Mouse (Mus musculus) CD4-positive helper T cell, adult 2 months (primary cell): ENCODE measurements around the gene Olfr322.
A peak's percentile ranks its signal among the peaks of the same experiment; 100 is the strongest.
"Not testable (repeated sequence)": the region's sequence is repeated elsewhere in the genome, so short reads cannot be mapped to it uniquely, and the experiment has no call there.

Source experiments
- DNase-seq: peaks from one replicate; pipeline ENCODE4 v3.0.0-alpha.2; 2012; ENCODE audit warnings: low read depth, missing footprints, low spot score

The Olfr322 gene

GRCm38 (mm10) chr11:58658596-58658995 lies at the start of gene Olfr322:
TSS of gene Olfr322 (plus strand) at chr11:58658782.
- DNase-seq: no peak

DNA sequence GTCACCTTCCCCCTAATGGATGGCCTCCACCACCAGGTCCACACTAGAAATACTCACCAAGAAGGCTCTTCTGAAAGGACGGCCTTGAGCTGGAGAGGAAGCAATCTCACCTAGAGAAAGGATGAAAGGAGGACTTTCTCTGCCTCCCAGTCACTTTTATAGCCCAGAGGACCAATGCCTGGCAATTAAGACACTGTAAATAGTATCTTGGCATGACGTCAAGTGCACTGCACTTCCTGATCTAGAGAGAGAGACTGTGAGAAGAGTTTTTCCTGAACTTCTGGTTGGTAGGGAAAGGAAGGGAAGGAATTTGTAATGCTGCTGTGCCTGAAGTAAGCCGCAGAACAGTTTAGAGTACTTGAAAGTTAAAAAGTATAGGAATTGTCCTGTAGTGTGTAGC lies 45.2 kb upstream of the Olfr322 start:
- DNase-seq: no peak

DNA sequence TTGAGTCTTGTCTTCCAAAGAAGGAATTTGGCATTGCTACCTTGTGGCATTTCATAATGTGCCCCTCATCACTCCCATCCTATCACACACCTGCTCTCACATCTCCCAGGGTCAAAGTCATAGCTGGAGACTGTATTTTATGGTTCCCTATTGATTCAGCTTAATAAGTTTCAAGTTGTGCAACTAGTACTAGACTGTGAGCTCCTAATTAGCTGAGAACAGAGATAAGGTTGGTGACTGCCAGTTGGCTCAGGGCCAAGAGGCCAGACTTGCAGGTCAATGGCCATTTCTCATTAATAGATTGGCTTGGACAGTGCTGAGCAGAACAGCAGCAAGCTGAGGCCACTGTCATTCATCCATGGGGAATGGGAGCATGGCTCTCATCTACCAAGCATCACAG lies 44.1 kb upstream of the Olfr322 start:
- no peak for DNase-seq

DNA sequence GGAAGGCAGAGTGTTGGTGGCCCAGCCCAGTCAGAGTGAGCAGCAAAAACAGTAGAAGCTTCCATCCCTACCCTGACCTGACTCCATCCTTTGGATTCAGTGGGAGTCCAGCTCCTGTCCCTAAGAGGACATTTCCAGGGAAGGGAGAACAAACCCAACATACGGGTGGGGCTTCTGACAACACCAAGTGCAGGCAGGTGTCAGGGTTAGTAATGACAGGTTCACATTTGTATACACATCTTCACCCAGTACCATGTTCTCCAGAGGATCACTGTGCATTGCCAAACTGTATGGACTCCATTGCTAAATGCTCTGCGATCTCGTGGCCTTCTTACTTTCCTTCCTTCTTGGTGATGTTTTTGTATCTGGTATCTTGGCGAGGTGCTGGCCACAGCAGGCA lies 42.6 kb upstream of the Olfr322 start, which contains the start of gene 2210407C18Rik:
2210407C18Rik (minus strand) TSS at position 101 of the 400 bp plus-strand sequence.
- DNase-seq: no peak

GRCm38 (mm10) chr11:58618369-58618768 lies 40.2 kb upstream of the Olfr322 start:
- DNase-seq: no peak

- DNase-seq: no peak
Observed at GRCm38 (mm10) chr11:58618793-58619192, 39.8 kb upstream of the Olfr322 start.

DNA sequence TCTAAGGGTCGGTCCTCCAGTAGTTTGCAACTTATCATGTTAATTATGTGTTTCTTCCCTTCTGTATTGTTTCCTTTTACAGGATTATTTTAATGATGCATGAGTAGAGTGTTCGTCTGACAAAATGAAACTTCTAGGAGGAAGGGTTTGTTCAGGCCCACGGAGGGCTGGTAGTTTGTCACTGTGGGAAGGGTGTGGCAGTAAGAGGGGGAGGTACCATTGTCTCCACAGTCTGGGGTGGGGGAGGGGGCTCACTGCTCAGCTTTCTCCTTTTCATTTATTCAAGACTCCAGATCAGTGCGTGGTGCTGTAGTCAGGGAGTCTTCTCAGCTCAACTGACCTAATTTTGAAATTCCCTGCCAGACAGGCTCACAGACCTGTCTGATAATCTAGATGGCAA lies 32.4 kb upstream of the Olfr322 start:
- no peak for DNase-seq

- DNase-seq: no peak
Observed at GRCm38 (mm10) chr11:58630401-58630800, 28.2 kb upstream of the Olfr322 start, which contains the start of gene Olfr323. TSS of gene Olfr323 (minus strand) at chr11:58630501.

DNA sequence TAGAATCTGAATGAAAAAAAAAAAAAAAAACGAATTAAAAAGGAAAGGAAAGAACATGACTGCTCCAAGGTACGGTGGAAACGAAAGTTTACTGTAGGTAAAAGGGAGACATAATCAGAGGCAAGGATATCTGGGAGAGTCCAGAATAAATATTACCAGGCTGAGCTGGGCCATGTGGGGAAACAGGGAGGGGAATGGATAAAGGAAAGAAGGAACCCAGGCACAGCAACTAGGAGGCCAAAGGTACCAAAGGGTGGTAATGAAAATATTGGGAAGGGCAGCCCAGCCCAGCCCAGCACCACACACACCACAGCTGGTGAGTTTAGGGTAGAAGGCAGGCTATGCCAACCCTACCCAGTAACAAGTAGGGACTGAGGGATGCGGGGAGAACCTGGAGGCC lies 23.7 kb upstream of the Olfr322 start:
- no peak for DNase-seq

DNA sequence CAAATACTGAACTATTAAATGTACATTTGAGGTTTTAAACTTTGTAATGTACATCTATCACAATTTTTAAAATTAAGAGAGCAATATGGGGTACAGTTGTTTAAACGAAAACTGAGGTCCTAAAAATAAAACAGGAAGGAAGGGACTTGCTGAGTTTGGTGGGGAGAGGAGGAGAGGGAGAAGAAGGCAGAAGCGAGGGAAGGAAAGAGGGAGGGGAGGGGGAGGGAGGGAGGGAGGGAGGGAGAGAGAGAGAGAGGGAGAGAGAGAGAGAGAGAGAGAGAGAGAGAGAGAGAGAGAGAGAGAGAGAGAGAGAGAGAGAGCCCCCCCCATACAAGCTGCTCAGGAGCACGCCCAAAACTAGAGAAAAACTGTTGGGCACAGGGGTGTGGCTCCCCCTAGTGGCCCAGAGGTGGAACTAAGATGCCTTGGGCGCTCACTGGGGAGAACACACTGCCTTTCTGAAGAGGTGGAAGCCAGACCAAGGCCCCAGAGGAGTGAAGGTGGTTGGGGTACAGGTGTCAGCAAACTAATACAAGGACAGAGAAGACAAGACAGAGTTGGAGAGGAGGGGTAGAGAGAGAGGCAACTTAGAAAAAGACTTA lies 22.1 kb upstream of the Olfr322 start:
- DNase-seq: peak; percentile 44

DNA sequence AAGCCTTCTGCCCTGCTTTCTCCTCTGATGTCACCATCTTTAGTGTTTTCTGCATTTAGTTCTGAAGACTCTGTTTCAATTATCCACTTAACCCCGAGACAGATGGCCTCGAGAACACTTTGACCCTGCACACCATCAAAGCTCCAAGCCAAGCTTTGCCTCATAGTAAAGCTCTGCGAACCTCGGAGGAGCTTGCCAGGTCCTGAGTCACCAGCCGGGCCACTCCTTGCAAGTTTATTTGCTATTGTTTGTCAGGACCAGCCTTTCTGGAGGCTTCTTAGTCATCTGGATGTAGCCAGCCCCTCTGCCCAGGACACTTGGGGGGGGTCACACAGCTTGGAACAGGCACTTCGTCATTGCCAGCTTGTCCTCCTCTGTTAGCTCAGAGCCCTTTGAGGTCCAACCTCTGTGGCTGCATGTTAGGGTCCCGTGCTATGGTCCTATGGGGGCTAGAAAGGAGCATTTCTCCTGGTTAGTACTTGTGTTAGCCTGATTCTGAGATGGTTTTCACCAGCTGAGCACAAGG lies 20.3 kb upstream of the Olfr322 start:
- no peak for DNase-seq

GRCm38 (mm10) chr11:58640272-58640867 lies 18.2 kb upstream of the Olfr322 start, which contains the start of gene Trim58:
TSS of gene Trim58 (plus strand) at chr11:58640465.
- DNase-seq: no peak

DNA sequence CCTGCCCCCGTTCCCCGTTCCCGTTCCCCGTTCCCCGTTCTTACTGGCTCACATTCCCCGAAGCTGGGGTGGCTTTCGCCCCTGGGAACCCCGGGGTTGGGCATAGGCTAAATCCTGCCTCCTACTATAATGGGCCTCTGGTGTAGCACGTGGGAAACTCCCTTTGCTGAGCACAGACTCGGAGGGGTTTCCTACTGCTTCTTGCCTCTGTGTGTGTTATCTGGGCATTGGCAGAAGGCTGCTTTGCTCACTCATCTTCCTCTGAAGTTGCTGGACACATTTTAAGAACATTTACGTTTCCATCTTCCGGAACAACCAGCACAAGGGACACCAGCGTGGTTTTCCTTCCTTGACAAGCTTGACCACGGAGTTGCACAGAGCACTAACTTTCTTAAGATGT lies 17.5 kb upstream of the Olfr322 start:
- DNase-seq: no peak

GRCm38 (mm10) chr11:58641638-58642358 lies 16.8 kb upstream of the Olfr322 start:
- no peak for DNase-seq

DNA sequence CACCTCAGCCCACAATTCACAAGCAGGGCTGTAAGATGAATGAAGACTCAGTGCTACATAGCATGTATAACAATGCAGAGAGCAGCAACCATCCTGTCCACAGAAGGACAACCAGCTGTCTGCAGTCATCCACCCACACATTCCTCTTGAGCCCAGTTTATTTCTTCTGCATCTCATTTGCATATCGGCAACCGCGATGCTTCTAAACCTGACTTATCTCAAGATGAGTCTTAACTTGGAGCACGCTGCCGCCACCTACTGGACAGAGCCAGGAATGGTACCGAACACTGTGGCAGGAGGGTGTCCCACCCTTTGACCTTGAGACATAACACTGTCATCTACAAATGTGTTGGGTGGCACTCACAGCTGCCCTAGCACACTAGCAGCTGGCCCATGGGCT lies 15.2 kb upstream of the Olfr322 start:
- peak; percentile 54 for DNase-seq

GRCm38 (mm10) chr11:58655151-58655550 lies 3.4 kb upstream of the Olfr322 start:
- no peak for DNase-seq

GRCm38 (mm10) chr11:58669252-58669651 lies 10.7 kb downstream of the Olfr322 start:
- DNase-seq: no peak

DNA sequence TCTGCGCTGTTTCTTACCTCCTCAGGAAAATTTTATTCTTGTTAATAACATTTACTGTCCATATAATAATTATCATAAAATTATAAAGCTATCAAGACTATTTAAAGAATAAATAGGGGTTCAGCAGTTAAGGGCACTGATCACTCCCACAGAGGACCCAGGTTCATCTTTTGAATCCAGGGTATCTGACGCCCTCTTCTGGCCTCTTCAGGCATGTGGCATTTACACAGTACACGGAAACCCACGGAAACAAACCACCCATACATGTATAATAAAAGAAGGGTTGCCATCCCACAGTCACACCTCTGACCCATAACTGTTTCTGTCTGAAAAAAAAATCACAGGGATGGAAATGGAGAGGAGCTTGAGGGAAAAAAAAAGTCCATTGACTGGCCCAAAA lies 13.2 kb downstream of the Olfr322 start:
- no peak for DNase-seq

DNA sequence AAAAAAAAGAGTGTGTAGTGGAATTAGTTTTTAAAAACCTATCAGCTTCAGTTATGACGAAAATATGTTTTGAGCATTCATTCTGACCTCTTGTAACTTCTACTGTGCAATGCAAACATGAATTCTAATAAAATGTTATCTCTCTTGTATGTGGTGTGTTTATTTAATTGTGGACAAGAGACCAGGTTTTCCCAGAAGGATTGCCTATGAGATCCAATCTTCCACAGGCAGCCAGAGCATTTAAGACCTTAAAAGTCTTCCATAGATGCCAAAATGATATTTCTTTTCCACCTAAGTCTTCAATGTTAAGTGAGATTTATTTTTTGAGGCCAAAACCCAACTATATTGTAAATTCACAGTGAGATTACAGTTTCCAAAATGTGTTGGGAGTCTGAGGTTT lies 22.2 kb downstream of the Olfr322 start, which contains the start of gene Olfr320:
Olfr320 (plus strand) TSS at position 301 of the 400 bp plus-strand sequence.
- DNase-seq: no peak

- DNase-seq: no peak
Observed at GRCm38 (mm10) chr11:58698862-58699261, 40.3 kb downstream of the Olfr322 start, which contains the start of gene Olfr319. TSS of gene Olfr319 (plus strand) at chr11:58699162.

- no peak for DNase-seq
Observed at GRCm38 (mm10) chr11:58709086-58709485, 50.5 kb downstream of the Olfr322 start.

DNA sequence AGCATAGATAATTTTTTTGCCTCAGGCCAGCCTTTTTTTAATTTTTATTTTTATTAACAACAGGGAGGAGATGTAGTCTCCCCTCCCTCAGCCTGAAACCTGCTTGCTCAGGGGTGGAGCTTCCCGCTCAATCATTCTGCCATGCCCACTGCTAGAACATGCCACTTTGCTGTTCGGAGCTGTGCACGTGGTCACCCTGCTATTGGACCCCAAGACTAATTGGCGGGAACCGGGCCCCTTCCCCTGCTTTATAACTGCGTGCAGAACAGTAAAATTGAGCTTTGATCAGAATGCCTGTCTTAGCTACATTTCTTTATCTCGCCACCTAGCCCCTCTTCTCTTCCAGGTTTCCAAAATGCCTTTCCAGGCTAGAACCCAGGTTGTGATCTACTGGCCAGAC lies 59.1 kb downstream of the Olfr322 start:
- DNase-seq: not testable (repeated sequence)
